Mouse (Mus musculus) c-Kit-positive CD71-positive TER-119-positive erythroid progenitor cells, embryonic 14.5 days (primary cell): Measurements from ENCODE around the gene Asna1.

Source experiments
- DNase-seq: peaks from one replicate; pipeline ENCODE4 v3.0.0-alpha.2; 2013; ENCODE audit warnings: low spot score

Asna1 gene

DNA sequence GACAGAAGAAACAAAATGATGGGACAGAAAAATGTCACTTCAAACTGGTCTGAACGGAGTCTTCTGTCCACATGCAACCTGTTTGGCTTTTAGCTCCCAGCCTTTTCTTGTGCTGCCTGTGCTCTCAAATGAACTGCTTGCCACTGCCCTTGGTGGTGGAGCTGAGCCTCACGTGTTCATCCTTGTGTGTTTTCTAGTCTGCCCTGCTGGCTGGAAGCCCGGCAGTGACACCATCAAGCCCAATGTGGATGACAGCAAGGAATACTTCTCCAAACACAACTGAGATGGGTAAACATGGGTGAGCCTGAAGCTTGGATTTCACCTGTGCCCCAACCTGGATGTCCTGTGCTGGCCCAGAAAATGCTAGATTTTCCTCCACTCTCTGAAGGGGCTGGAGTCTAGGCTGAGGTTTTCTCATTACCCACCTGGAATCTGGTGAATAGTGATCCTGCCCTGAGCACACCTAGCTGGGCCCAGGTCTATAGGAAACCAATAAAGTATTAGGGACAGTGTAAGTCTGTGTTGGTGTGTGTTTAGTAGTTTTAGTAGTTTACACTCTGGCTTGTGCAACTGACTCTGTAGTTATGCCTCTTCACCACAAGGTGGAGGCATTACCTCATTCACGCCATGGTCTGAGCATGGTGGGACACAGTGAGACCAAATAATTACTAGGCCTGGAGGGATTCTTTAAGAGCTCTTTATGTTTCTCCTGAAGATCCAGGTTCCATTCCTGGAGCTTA is 51.1 kb downstream of the Asna1 start:
- peak; percentile 75 for DNase-seq

DNA sequence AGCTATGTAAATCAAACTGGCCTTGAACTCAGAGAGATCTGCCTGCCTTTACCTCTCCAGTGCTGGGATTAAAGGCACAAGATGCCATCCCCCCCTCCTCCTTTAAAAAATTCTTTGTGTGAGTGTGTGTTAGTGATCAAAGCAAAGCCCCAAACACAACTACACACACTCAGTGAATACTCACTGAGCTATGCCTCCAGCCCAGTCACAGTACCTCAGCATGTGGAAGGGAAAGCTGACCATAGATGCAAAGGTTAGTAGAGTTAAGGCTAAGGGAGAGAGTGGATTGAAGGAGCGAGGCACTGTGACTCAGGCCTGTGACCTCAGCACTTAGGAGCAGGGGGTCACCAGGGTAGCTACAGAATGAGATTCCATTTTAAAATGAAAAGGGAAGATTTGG is 52.0 kb downstream of the Asna1 start:
- peak; percentile 28 for DNase-seq

DNA sequence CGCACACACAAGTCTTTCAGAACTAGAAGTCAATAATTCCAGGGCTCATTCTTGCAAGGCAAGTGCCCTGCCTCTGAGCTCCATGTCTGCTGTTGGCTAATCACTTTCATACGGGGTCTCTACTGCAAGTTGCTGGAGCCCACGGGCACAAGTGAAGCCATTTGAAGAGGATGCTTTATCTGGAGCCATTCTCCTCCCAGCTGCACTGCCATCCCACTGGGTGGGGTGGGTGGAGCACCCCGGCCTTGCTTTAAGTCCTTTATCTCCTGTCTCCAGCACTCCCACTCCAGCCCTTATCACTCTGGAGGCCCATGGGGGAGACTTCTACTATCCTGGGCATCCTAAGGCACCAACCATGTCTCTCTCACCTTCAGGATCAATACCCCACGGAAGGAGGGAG is 54.2 kb downstream of the Asna1 start:
- peak; percentile 95 for DNase-seq

DNA sequence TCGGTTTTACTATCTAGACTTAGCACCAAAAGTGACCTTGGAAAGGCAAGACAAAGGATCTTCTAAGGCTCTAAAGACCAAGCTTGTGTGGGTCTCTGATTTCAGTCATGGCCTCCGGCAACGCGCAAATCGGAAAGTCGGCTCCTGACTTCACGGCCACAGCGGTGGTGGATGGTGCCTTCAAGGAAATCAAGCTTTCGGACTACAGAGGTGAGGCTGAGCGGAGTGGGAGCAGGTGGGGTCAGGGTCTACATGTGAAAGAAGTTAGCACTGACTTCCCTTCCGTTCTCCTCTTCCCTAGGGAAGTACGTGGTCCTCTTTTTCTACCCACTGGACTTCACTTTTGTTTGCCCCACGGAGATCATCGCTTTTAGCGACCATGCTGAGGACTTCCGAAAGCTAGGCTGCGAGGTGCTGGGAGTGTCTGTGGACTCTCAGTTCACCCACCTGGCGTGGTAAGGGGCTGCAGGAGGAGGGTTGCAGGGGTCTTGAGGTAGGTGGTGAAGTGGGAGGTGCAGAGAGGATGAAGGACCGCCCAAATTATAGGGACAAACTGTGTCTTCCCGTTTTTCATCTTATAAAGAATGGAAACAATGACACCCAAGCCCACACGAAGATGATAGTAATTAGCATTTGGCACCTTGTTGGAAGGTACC is 54.8 kb downstream of the Asna1 start:
- no peak for DNase-seq

DNA sequence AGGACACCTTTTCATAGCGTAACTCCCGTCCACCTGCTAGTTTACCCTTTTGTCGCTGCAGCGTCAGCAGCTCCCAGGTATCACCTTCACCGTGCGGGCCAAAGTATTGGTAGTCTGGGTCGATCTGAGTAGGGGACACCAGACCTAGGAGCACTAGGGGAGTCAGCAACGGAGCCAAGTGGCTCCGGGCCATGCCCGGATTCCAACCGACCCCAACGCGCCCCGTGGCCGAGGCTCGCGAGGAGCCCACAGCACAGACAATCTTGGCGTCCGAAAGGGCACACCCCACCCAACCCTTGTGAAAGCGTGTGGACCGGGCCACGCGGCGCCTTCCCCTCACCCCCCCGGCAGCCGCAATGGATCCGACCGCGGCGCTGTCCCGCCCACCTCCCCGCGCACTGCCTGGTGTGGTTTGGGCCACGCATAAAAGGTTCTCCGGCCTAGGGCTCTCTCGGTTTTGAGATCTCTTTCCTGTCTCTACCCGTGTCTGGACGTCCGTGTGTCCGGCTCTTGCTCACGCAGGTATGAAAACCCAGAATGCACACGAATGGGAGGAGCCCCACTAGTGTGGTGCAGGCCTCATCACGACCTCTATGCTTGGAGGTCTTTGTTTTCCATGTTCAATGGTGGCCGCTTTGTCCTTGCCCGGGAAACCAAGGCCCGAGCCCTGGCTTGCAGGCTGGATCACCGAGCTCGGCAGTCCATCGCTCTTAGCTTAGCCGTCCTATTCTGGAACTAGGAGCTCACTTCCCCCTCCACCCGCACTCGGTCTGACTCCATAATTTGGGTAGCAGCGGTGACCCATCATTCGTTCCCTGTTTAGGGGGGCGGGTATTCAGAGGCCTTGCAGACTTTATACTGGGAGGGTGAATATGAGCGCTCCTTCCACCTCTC is 55.6 kb downstream of the Asna1 start, which contains the start of the genes Gm49661, Prdx2 and Rnaseh2a:
TSS of gene Gm49661 (minus strand) at position 193 of the 894 bp plus-strand sequence.
TSS of gene Prdx2 (plus strand) at position 347 of the 894 bp plus-strand sequence.
TSS of gene Rnaseh2a (minus strand) at position 527 of the 894 bp plus-strand sequence.
- DNase-seq, result peak; percentile 84

DNA sequence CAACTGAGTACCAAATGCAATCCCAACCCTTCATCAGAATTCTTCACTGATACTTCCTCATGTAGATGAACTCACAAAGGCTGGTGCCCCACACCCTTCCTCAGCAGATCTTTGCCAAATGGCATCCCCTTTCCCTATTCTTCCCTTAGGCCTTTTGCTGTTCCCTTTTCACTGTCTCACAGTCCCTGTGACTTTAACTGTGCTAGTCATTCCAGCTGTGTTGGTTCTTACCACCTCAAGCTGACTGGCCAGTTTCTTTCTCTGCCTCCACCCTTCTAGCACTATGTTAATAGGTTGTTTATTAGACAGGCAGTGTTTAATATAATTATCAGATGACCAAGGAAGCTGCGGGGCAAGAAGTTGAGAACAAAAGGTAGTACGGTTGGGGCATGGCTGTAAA is 56.4 kb downstream of the Asna1 start:
- no peak for DNase-seq
